Mouse (Mus musculus): ENCODE data around the gene Wdr53. TPM values are rescaled to one million over a fixed set of nuclear protein-coding genes. Genes with fewer than 3 reads are reported as not detected.
"Not testable (repeated sequence)": the region's sequence is repeated elsewhere in the genome, so short reads cannot be mapped to it uniquely, and the experiment has no call there.

Gene Wdr53
- polyA plus RNA-seq, 1 experiment from 2014 or later, result 20.2 TPM

GRCm38 (mm10) chr16:32243901-32244300 lies 3.1 kb upstream of the Wdr53 start:
- no peak for TF ChIP-seq CTCF (IDR thresholded peaks at IDR 0.05; ENCODE audit: low read depth)
- DNase-seq (ENCODE audit: low spot score) (no peak), ATAC-seq (replicated peaks; ENCODE audit: low FRiP score, low read depth) (no peak)
- H3K4me3 ChIP-seq (replicated peaks; ENCODE audit: low read depth, low read length), result no peak overlapping the region
- no peak overlapping the region for H3K4me2 ChIP-seq (ENCODE audit: low read length)
- no peaks in the 10 kb centered on the region for H3K9me3 ChIP-seq (replicated peaks; ENCODE audit: low read length)
- no peaks in the 10 kb centered on the region for H3K36me3 ChIP-seq (ENCODE audit: insufficient read depth, low read length)
- peaks cover 5% of the 10 kb centered on the region; the same call in 1 of the 2 replicates for H3K4me1 ChIP-seq (replicated peaks; ENCODE audit: insufficient read depth, low read length)
- no peak overlapping the region for H3K27ac ChIP-seq
- 94% methylated on average over 3 of the region's 3 CpGs for WGBS
- H3K27me3 ChIP-seq (ENCODE audit: insufficient read depth, low read length), result no peaks in the 10 kb centered on the region
- H3K9ac ChIP-seq (ENCODE audit: low read depth, low read length), result no peak overlapping the region

GRCm38 (mm10) chr16:32246351-32246791 lies 656 bp upstream of the Wdr53 start:
- peak overlapping the region; percentile 93 for H3K27ac ChIP-seq
- no peak for ATAC-seq (replicated peaks; ENCODE audit: low FRiP score, low read depth)
- no peaks in the 10 kb centered on the region for H3K36me3 ChIP-seq (ENCODE audit: insufficient read depth, low read length)
- no peaks in the 10 kb centered on the region for H3K27me3 ChIP-seq (ENCODE audit: insufficient read depth, low read length)
- TF ChIP-seq CTCF (IDR thresholded peaks at IDR 0.05; ENCODE audit: low read depth), result no peak
- H3K9ac ChIP-seq (ENCODE audit: low read depth, low read length), result peak overlapping the region; percentile 87
- DNase-seq (ENCODE audit: low spot score), result peak; percentile 43
- H3K9me3 ChIP-seq (replicated peaks; ENCODE audit: low read length), result no peaks in the 10 kb centered on the region
- H3K4me2 ChIP-seq (ENCODE audit: low read length), result peak overlapping the region; percentile 65
- WGBS, result under 1% methylated on average over 41 of the region's 41 CpGs
- H3K4me3 ChIP-seq (replicated peaks; ENCODE audit: low read depth, low read length), result peak overlapping the region; percentile 83
- peaks cover 5% of the 10 kb centered on the region; the same call in 1 of the 2 replicates for H3K4me1 ChIP-seq (replicated peaks; ENCODE audit: insufficient read depth, low read length)

DNA sequence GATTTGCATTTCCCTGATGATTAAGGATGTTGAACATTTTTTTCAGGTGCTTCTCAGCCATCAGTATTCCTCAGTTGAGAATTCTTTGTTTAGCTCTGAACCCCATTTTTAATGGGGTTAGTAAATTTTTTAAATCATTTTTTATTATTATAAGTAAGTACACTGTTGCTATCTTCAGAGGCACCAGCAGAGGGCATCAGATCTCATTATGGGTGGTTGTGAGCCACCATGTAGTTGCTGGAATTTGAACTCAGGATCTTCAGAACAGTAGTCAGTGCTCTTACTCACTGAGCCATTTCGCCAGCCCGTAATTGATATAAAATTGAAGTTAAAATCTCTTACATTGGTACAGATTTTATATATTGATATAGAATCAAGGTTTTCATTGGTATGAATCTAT lies 17.2 kb downstream of the Wdr53 start:
- H3K4me3 ChIP-seq (replicated peaks; ENCODE audit: low read depth, low read length); H3K27ac ChIP-seq; H3K36me3 ChIP-seq (ENCODE audit: insufficient read depth, low read length); ATAC-seq (replicated peaks; ENCODE audit: low FRiP score, low read depth); DNase-seq (ENCODE audit: low spot score); H3K9ac ChIP-seq (ENCODE audit: low read depth, low read length); H3K27me3 ChIP-seq (ENCODE audit: insufficient read depth, low read length); H3K4me1 ChIP-seq (replicated peaks; ENCODE audit: insufficient read depth, low read length); H3K9me3 ChIP-seq (replicated peaks; ENCODE audit: low read length); H3K4me2 ChIP-seq (ENCODE audit: low read length): not testable (repeated sequence)
- WGBS, result 87% methylated on average over 2 of the region's 2 CpGs
- peak; percentile 54 for TF ChIP-seq CTCF (IDR thresholded peaks at IDR 0.05; ENCODE audit: low read depth)

GRCm38 (mm10) chr16:32271291-32271690 lies 24.3 kb downstream of the Wdr53 start, which contains the start of gene Smco1:
TSS of gene Smco1 (plus strand) at chr16:32271468.
- H3K4me3 ChIP-seq (replicated peaks; ENCODE audit: low read depth, low read length), result no peak within 1 kb of the TSS
- TF ChIP-seq CTCF (IDR thresholded peaks at IDR 0.05; ENCODE audit: low read depth), result no peak
- WGBS, result 77% methylated on average over 11 of the region's 11 CpGs

GRCm38 (mm10) chr16:32273338-32273737 lies 26.3 kb downstream of the Wdr53 start:
- Histone ChIP-seq H3K27ac (no peak overlapping the region), H3K4me1 (replicated peaks; ENCODE audit: insufficient read depth, low read length) (peaks cover 3% of the 10 kb centered on the region; the same call in 1 of the 2 replicates), H3K27me3 (ENCODE audit: insufficient read depth, low read length) (no peaks in the 10 kb centered on the region), H3K4me3 (replicated peaks; ENCODE audit: low read depth, low read length) (no peak overlapping the region), H3K36me3 (ENCODE audit: insufficient read depth, low read length) (no peaks in the 10 kb centered on the region), H3K9ac (ENCODE audit: low read depth, low read length) (no peak overlapping the region), H3K4me2 (ENCODE audit: low read length) (no peak overlapping the region), H3K9me3 (replicated peaks; ENCODE audit: low read length) (no peaks in the 10 kb centered on the region)
- TF ChIP-seq CTCF (IDR thresholded peaks at IDR 0.05; ENCODE audit: low read depth), result peak; percentile 54
- ATAC-seq (replicated peaks; ENCODE audit: low FRiP score, low read depth) (no peak), DNase-seq (ENCODE audit: low spot score) (peak; percentile 6)
- WGBS, result 51% methylated on average over 9 of the region's 9 CpGs

More at GRCm38 (mm10) chr16:32271291-32271690, 24.3 kb downstream of the Wdr53 start, which contains the start of gene Smco1:
- H3K27me3 ChIP-seq (ENCODE audit: insufficient read depth, low read length), result no peaks in the 10 kb centered on the region
- H3K9ac ChIP-seq (ENCODE audit: low read depth, low read length), result no peak within 1 kb of the TSS
- H3K9me3 ChIP-seq (replicated peaks; ENCODE audit: low read length), result no peaks in the 10 kb centered on the region
- H3K4me1 ChIP-seq (replicated peaks; ENCODE audit: insufficient read depth, low read length), result no peaks in the 10 kb centered on the region
- DNase-seq (ENCODE audit: low spot score) (no peak), ATAC-seq (replicated peaks; ENCODE audit: low FRiP score, low read depth) (no peak)
- no peak within 1 kb of the TSS for H3K4me2 ChIP-seq (ENCODE audit: low read length)
- no peak within 1 kb of the TSS for H3K27ac ChIP-seq
- no peaks in the 10 kb centered on the region for H3K36me3 ChIP-seq (ENCODE audit: insufficient read depth, low read length)

- Histone ChIP-seq H3K4me3 (replicated peaks; ENCODE audit: low read depth, low read length) (no peak overlapping the region), H3K27me3 (ENCODE audit: insufficient read depth, low read length) (no peaks in the 10 kb centered on the region), H3K4me1 (replicated peaks; ENCODE audit: insufficient read depth, low read length) (peaks cover 3% of the 10 kb centered on the region; the same call in 1 of the 2 replicates), H3K36me3 (ENCODE audit: insufficient read depth, low read length) (no peaks in the 10 kb centered on the region), H3K4me2 (ENCODE audit: low read length) (no peak overlapping the region), H3K9ac (ENCODE audit: low read depth, low read length) (no peak overlapping the region), H3K9me3 (replicated peaks; ENCODE audit: low read length) (no peaks in the 10 kb centered on the region), H3K27ac (no peak overlapping the region)
- ATAC-seq (replicated peaks; ENCODE audit: low FRiP score, low read depth) (no peak), DNase-seq (ENCODE audit: low spot score) (no peak)
- TF ChIP-seq CTCF (IDR thresholded peaks at IDR 0.05; ENCODE audit: low read depth), result no peak
- WGBS, result 88% methylated on average over 6 of the region's 6 CpGs
Measured at GRCm38 (mm10) chr16:32275041-32275440, 28.0 kb downstream of the Wdr53 start.

DNA sequence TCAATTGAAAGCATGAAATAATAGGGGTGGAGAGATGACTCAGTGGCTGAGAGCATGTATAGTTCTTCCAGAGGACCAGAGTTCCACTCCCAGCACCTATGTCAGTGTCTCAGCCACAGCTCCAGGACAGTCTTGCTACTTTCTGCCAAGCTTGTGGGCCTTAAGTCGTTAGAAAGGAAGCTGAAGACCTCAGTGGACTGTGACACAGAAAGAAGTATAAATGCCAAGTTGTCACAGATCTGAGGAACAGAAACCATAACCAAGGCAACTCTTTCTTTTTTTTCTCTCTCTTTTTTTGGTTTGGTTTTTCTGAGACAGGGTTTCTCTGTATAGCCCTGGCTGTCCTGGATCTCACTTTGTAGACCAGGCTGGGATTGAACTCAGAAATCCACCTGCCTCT lies 28.8 kb downstream of the Wdr53 start:
- TF ChIP-seq CTCF (IDR thresholded peaks at IDR 0.05; ENCODE audit: low read depth), result no peak
- Histone ChIP-seq H3K4me3 (replicated peaks; ENCODE audit: low read depth, low read length) (no peak overlapping the region), H3K27me3 (ENCODE audit: insufficient read depth, low read length) (no peaks in the 10 kb centered on the region), H3K9ac (ENCODE audit: low read depth, low read length) (no peak overlapping the region), H3K36me3 (ENCODE audit: insufficient read depth, low read length) (no peaks in the 10 kb centered on the region), H3K4me1 (replicated peaks; ENCODE audit: insufficient read depth, low read length) (peaks cover 3% of the 10 kb centered on the region; the same call in 1 of the 2 replicates), H3K27ac (no peak overlapping the region), H3K9me3 (replicated peaks; ENCODE audit: low read length) (no peaks in the 10 kb centered on the region), H3K4me2 (ENCODE audit: low read length) (no peak overlapping the region)
- WGBS, result 86% methylated on average over 1 of the region's 1 CpGs
- ATAC-seq (replicated peaks; ENCODE audit: low FRiP score, low read depth), result no peak
- no peak for DNase-seq (ENCODE audit: low spot score)
